Mouse (Mus musculus): ENCODE data around the gene Lrrn4cl. TPM values are rescaled to one million over a fixed set of nuclear protein-coding genes. Genes with fewer than 3 reads are reported as not detected.
"Not testable (repeated sequence)": the region's sequence is repeated elsewhere in the genome, so short reads cannot be mapped to it uniquely, and the experiment has no call there.

Gene Lrrn4cl
- polyA plus RNA-seq, 1 experiment from 2014 or later = 0.62 TPM

DNA sequence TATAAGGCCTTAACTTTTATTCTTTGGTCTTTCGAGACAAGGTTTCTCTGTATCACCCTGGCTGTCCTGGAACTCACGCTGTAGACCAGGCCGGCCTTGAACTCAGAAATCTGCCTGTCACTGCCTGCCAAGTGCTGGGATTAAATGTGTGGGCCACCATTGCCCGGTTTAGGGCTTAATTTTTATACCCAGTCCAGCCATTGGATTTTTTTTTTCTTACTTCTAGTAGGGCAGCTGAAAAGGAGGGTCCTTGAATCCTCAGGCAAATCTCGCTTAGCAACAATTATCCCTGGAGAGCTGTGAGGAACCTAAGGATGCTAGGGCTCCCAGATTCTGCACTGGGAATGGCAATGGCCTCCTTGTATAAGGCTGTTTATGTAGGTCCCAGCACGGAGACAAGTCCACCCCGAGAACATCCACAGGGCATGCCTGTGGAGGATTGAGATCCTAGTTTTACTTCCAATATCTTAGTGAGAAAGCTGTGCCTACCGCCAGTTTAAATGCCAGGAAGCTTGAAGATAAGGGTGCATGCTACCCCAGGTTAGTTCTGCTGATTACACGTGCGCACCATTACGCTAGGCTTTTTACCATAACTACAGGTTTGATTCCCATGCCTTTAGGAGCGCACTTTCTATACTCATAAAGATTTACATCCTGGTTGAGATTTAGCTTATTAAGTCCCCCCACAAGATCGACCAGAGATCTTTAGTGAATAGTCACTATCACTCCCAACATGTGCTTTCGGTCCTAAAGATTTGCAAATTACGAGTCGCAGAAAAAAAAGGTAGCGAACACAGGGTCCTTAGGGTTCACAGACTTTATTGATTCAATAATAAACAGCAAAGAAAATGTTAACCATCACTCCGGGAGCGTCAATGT lies 37.3 kb downstream of the Lrrn4cl start:
- H3K9ac ChIP-seq (ENCODE audit: low read depth, low read length) = peak overlapping the region; percentile 86
- H3K27me3 ChIP-seq (ENCODE audit: control insufficient read depth, insufficient read depth, low read length) = no peaks in the 10 kb centered on the region
- no peak for ATAC-seq (ENCODE audit: low FRiP score, low TSS enrichment)
- H3K4me2 ChIP-seq (replicated peaks; ENCODE audit: low read depth, low read length) = peak overlapping the region; percentile 66
- peaks cover 13% of the 10 kb centered on the region; the same call in 1 of the 2 replicates for H3K36me3 ChIP-seq (ENCODE audit: control insufficient read depth, insufficient read depth, low read length)
- 14% methylated on average over 19 of the region's 19 CpGs for WGBS
- H3K27ac ChIP-seq (ENCODE audit: low read depth, low read length) = peak overlapping the region; percentile 87
- no peaks in the 10 kb centered on the region for H3K9me3 ChIP-seq (ENCODE audit: control insufficient read depth, low read length)
- H3K4me3 ChIP-seq (ENCODE audit: low read length) = peak overlapping the region; percentile 56
- peaks cover 10% of the 10 kb centered on the region; the same call in 1 of the 2 replicates for H3K4me1 ChIP-seq (ENCODE audit: control insufficient read depth, insufficient read depth, low read length)

DNA sequence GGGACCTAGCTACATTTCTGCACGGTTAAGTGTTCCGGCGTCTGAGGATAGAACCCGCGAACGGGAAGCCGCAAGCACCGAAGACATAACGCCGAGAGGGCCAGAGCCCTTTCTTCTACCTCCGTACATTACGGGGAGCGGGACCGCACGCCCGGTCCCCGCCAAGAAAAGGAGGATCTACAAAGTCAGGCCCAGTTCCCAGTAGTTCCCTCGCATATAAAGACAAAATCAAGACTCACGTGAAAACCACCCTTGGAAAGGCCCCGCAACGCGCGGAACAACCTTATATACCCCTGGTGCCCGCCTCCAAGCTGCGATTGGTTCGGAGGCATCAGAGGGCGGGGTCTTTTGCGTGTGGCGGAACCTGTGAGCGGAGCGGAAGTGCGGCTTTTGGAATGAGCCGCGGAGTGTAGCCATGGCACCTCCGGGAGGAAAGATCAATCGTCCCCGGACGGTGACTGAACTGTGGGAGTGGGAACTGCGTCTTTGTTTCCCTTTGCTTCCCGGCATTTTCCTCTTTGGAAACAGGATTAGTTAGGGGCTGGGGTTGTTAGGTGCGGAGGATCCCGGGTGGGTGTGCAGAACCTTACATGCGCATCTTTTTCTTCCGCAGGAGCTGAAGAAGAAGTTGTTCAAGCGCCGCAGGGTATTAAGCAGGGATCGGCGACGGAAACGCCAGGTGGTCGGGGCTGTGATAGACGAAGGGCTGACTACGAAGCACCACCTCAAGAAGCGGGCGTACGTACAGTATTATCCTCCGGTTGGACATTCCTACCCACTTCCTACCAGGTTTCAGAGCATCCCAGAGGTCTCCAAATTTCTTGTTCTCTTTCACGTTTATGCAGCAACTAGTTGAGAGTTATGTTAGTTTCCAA lies 38.2 kb downstream of the Lrrn4cl start, which contains the start of the genes 1810009A15Rik and Gm49416:
Gene 1810009A15Rik (plus strand): TSS at position 343 of the 875 bp plus-strand sequence.
Gene Gm49416 (plus strand): TSS at position 416 of the 875 bp plus-strand sequence.
- ATAC-seq (ENCODE audit: low FRiP score, low TSS enrichment) = peak; percentile 92
- H3K27me3 ChIP-seq (ENCODE audit: control insufficient read depth, insufficient read depth, low read length) = no peaks in the 10 kb centered on the region
- peak within 1 kb of the TSS; percentile 56 for H3K4me3 ChIP-seq (ENCODE audit: low read length)
- peaks cover 10% of the 10 kb centered on the region; the same call in 1 of the 2 replicates for H3K4me1 ChIP-seq (ENCODE audit: control insufficient read depth, insufficient read depth, low read length)
- H3K27ac ChIP-seq (ENCODE audit: low read depth, low read length) = peak within 1 kb of the TSS; percentile 87
- H3K4me2 ChIP-seq (replicated peaks; ENCODE audit: low read depth, low read length) = peak within 1 kb of the TSS; percentile 66
- no peaks in the 10 kb centered on the region for H3K9me3 ChIP-seq (ENCODE audit: control insufficient read depth, low read length)
- peak within 1 kb of the TSS; percentile 86 for H3K9ac ChIP-seq (ENCODE audit: low read depth, low read length)
- H3K36me3 ChIP-seq (ENCODE audit: control insufficient read depth, insufficient read depth, low read length) = peaks cover 13% of the 10 kb centered on the region; the same call in 1 of the 2 replicates
- WGBS = 1% methylated on average over 58 of the region's 58 CpGs

DNA sequence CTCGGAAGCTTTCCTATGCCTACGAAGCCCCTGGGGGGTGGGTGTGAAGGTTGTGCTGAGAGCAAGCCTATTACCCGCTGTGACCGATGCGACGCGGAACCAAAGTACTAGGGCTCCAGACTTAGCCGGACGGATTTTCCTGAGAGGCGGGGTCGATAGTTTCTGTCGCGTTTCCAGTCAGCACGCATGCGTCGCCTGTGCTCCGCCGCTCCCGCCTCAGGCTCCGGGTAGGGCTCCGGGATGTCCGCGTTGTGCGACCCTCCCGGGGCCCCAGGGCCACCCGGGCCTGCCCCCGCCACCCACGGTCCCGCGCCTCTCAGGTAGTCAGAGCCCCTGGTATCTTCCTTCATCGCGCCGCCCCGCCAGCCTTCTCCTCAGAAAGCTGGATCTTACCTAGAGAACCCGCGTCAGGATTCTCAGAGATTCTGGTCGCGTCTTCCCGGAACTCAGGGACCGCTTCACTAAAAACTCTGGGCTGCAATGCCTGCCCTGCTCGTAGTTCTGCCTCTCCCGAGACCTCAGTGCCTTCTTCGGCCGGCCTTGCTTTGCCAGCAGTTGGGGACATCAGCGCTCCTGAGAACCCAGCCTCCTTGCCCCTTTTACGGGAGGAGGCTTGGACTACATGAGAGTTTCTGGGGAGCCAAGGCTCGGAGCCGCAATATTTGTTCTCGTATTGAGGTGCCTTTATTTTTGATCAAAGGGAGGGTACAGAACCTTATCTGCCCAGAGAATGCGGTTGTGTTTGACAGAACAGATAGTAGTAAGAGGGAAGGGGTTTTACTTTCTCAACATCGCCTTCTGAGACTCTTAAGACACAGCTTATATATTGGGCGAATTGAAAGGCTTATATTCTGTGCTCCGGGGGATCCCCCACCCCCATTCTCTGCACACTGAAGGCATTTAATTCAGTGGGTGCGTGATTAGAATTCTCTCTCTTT lies 42.5 kb downstream of the Lrrn4cl start, which contains the start of gene Ints5:
Gene Ints5 (plus strand): TSS at position 177 of the 938 bp plus-strand sequence.
- Histone ChIP-seq H3K9me3 (ENCODE audit: control insufficient read depth, low read length) (no peaks in the 10 kb centered on the region), H3K36me3 (ENCODE audit: control insufficient read depth, insufficient read depth, low read length) (peaks cover 35% of the 10 kb centered on the region), H3K9ac (ENCODE audit: low read depth, low read length) (peak within 1 kb of the TSS; percentile 93), H3K4me1 (ENCODE audit: control insufficient read depth, insufficient read depth, low read length) (peaks cover 12% of the 10 kb centered on the region), H3K4me3 (ENCODE audit: low read length) (peak within 1 kb of the TSS; percentile 96), H3K4me2 (replicated peaks; ENCODE audit: low read depth, low read length) (peak within 1 kb of the TSS; percentile 79), H3K27ac (ENCODE audit: low read depth, low read length) (peak within 1 kb of the TSS; percentile 89), H3K27me3 (ENCODE audit: control insufficient read depth, insufficient read depth, low read length) (no peaks in the 10 kb centered on the region)
- 3% methylated on average over 54 of the region's 54 CpGs for WGBS
- peak; percentile 50; the same call in 1 of the 2 replicates for ATAC-seq (ENCODE audit: low FRiP score, low TSS enrichment)

DNA sequence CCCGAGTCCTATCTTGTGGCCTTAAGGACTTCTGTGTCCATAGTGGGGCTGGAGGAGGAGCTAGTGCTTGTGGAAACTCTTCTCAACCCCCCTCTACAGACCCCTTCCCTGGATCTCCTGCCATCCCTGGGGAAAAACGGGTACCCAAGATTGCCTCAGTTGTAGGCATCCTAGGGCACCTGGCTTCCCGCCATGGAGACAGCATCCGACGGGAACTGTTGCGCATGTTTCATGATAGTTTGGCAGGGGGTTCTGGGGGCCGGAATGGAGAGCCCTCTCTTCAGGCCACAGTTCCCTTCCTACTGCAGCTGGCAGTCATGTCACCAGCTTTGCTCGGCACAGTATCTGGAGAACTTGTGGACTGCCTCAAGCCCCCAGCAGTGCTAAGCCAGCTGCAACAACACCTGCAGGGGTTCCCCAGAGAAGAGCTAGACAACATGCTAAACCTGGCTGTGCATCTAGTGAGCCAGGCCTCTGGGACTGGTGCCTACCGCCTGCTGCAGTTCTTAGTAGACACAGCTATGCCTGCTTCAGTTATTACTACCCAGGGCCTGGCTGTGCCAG lies 44.9 kb downstream of the Lrrn4cl start:
- Histone ChIP-seq H3K27me3 (ENCODE audit: control insufficient read depth, insufficient read depth, low read length) (no peaks in the 10 kb centered on the region), H3K27ac (ENCODE audit: low read depth, low read length) (no peak overlapping the region), H3K9me3 (ENCODE audit: control insufficient read depth, low read length) (no peaks in the 10 kb centered on the region), H3K4me1 (ENCODE audit: control insufficient read depth, insufficient read depth, low read length) (peaks cover 18% of the 10 kb centered on the region), H3K4me3 (ENCODE audit: low read length) (no peak overlapping the region), H3K36me3 (ENCODE audit: control insufficient read depth, insufficient read depth, low read length) (peaks cover 32% of the 10 kb centered on the region), H3K9ac (ENCODE audit: low read depth, low read length) (no peak overlapping the region), H3K4me2 (replicated peaks; ENCODE audit: low read depth, low read length) (no peak overlapping the region)
- WGBS = 90% methylated on average over 9 of the region's 9 CpGs
- no peak for ATAC-seq (ENCODE audit: low FRiP score, low TSS enrichment)

DNA sequence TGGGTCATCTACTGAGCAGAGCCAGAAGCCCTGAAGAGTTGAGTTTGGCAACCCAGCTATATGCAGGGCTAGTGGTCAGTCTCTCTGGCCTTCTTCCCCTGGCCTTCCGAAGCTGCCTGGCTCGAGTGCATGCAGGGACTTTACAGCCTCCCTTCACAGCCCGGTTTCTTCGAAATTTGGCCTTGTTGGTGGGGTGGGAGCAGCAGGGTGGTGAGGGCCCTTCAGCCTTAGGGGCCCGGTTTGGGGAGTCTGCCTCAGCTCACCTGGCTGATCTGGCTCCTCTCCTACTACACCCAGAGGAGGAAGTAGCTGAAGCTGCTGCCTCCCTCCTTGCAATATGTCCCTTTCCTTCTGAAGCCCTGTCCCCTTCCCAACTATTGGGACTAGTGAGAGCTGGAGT lies 45.7 kb downstream of the Lrrn4cl start:
- not testable (repeated sequence) for H3K4me2 ChIP-seq (replicated peaks; ENCODE audit: low read depth, low read length)

DNA sequence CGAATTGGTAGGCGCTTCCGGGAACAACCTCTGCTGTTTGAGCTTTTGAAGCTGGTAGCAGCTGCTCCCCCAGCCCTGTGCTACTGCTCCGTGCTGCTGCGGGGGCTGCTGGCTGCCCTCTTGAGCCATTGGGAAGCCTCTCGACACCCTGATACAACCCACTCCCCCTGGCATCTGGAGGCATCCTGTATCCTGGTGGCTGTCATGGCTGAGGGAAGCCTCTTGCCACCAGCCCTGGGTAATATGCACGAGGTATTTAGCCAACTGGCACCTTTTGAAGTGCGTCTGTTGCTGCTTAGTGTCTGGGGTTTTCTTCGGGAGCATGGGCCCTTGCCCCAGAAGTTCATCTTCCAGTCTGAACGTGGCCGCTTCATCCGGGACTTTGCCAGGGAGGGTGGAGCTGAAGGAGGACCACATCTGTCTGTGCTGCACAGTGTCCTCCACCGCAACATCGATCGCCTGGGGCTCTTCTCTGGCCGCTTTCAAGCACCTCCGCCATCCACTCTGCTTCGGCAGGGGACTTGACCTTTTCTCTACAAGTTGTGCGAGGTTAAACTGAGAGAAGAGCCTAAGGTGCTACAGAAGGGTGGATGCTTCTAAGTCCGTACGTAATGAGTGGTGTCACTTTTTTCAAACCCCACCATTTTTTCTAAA lies 46.8 kb downstream of the Lrrn4cl start:
- peak; percentile 43 for ATAC-seq (ENCODE audit: low FRiP score, low TSS enrichment)
- Histone ChIP-seq H3K36me3 (ENCODE audit: control insufficient read depth, insufficient read depth, low read length) (peaks cover 30% of the 10 kb centered on the region), H3K4me1 (ENCODE audit: control insufficient read depth, insufficient read depth, low read length) (peaks cover 18% of the 10 kb centered on the region), H3K4me3 (ENCODE audit: low read length) (peak overlapping the region; percentile 75), H3K9ac (ENCODE audit: low read depth, low read length) (peak overlapping the region; percentile 91), H3K4me2 (replicated peaks; ENCODE audit: low read depth, low read length) (peak overlapping the region; percentile 46), H3K27ac (ENCODE audit: low read depth, low read length) (peak overlapping the region; percentile 74)
- not testable (repeated sequence) for H3K27me3 ChIP-seq (ENCODE audit: control insufficient read depth, insufficient read depth, low read length); H3K9me3 ChIP-seq (ENCODE audit: control insufficient read depth, low read length)
- 25% methylated on average over 21 of the region's 21 CpGs for WGBS

More for the DNA sequence above, 45.7 kb downstream of the Lrrn4cl start:
- WGBS = 80% methylated on average over 5 of the region's 5 CpGs
- H3K4me3 ChIP-seq (ENCODE audit: low read length); ATAC-seq (ENCODE audit: low FRiP score, low TSS enrichment); H3K27ac ChIP-seq (ENCODE audit: low read depth, low read length); H3K27me3 ChIP-seq (ENCODE audit: control insufficient read depth, insufficient read depth, low read length); H3K9ac ChIP-seq (ENCODE audit: low read depth, low read length); H3K9me3 ChIP-seq (ENCODE audit: control insufficient read depth, low read length): not testable (repeated sequence)
- H3K4me1 ChIP-seq (ENCODE audit: control insufficient read depth, insufficient read depth, low read length) = peaks cover 18% of the 10 kb centered on the region
- H3K36me3 ChIP-seq (ENCODE audit: control insufficient read depth, insufficient read depth, low read length) = peaks cover 24% of the 10 kb centered on the region

DNA sequence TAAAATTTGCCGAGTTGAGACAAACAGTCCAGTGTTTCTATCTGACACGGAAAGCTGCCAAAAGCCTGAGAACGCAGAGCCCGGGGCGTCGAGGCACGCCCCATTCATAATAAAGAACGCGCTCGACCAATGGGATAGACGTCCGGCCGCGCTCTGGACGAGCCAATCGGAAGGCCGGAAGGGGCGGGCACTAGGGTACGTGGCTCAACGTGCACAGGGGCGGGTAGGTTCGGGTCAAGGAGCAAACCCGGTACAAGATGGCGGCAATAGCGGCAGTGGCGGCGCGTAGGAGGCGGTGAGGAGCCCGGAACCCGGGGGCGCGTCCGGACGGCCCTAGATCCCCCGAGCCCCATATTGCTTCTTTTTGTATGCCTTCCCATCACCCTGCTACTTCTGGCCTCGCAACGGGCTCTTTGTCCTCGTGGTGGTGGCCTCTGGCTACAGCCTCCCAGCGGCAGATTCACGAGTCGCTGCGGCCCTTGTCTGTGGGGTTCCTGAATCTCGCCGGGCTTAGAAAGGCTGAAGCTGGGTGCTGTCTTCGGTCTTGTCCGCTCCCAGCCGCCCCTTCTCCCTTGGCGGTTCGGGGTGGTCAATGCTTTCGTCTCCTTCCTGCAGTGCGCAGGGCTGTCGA lies 47.4 kb downstream of the Lrrn4cl start, which contains the start of gene Ganab:
Gene Ganab (plus strand): TSS at position 207 of the 631 bp plus-strand sequence.
- peak within 1 kb of the TSS; percentile 81 for H3K4me2 ChIP-seq (replicated peaks; ENCODE audit: low read depth, low read length)
- H3K4me3 ChIP-seq (ENCODE audit: low read length) = peak within 1 kb of the TSS; percentile 75
- peaks cover 35% of the 10 kb centered on the region for H3K36me3 ChIP-seq (ENCODE audit: control insufficient read depth, insufficient read depth, low read length)
- peak within 1 kb of the TSS; percentile 82 for H3K27ac ChIP-seq (ENCODE audit: low read depth, low read length)
- peak; percentile 98 for ATAC-seq (ENCODE audit: low FRiP score, low TSS enrichment)
- H3K4me1 ChIP-seq (ENCODE audit: control insufficient read depth, insufficient read depth, low read length) = peaks cover 18% of the 10 kb centered on the region
- under 1% methylated on average over 51 of the region's 53 CpGs for WGBS
- H3K9ac ChIP-seq (ENCODE audit: low read depth, low read length) = peak within 1 kb of the TSS; percentile 91
- no peaks in the 10 kb centered on the region for H3K27me3 ChIP-seq (ENCODE audit: control insufficient read depth, insufficient read depth, low read length)
- H3K9me3 ChIP-seq (ENCODE audit: control insufficient read depth, low read length) = no peaks in the 10 kb centered on the region
